Mouse (Mus musculus) ES-Bruce4 (cell line): ENCODE data around the gene B3gat3.

Experiments used
- CTCF ChIP-seq: IDR thresholded peaks from one replicate; pipeline ENCODE4 v1.8.1; 2011; ENCODE audit warnings: low read depth, low read length
- POLR2A ChIP-seq: IDR thresholded peaks from one replicate; pipeline ENCODE4 v1.8.1; 2011; ENCODE audit warnings: low read length; ENCODE audit not compliant: insufficient read depth

DNA sequence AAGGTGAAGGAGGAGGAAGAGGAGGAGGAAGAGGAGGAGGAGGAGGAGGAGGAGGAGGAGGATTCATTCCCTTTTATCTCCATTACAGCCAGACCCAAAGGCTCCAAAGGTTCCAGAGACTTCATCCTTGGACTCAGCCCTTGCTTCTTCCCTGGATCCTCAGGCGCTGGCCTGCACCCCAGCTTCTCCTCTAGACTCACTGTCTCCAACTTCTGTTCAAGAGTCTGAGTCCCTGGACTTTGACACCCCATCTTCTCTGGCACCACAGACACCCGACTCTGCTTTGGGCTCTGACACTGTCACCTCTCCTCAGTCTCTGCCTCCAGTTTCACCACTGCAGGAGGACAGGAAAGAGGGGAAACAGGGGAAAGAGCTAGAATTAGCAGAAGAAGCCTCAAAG lies 42.1 kb downstream of the B3gat3 start:
- TF ChIP-seq POLR2A, result no peak
- TF ChIP-seq CTCF, result no peak
